Mouse (Mus musculus): ENCODE data around the gene Flrt1.

DNA sequence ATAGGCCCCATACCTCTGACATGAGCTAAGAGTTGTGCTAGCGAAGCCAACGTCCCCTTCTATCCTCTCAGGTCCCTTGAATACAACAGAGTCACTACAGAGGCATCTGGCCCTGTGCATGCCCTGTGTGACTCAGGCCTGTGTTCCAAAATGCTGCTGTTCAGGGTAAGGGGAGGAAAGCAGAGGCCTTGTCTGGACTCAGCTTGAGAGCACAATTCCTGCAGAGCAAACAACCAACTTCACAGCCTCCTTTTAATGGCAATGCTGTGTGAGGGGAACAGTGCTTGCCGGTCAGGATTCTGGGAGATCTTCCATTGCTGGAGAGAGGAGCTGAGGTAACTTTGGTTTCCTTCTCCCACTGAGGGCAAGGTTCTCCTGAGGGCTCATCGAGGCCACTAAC, 61.2 kb downstream of the Flrt1 start:
- TF ChIP-seq CTCF (IDR thresholded peaks at IDR 0.05; ENCODE audit: insufficient read depth, low read depth, low read length) (no peak), POLR2A (IDR thresholded peaks at IDR 0.05; ENCODE audit: insufficient read depth, low read depth, low read length) (no peak)

All from olfactory bulb, adult 2 months (tissue).